Mouse (Mus musculus) ES-E14 (cell line): ENCODE results near the gene Wfikkn1.

ENCODE experiments used
- CHD2 ChIP-seq: IDR thresholded peaks from 2 replicates; pipeline ENCODE4 v1.6.1; 2014; ENCODE audit warnings: mild to moderate bottlenecking, low read depth, low read length, inconsistent platforms
- HCFC1 ChIP-seq: IDR thresholded peaks from 2 replicates; pipeline ENCODE4 v1.6.1; 2012; ENCODE audit warnings: low read length, inconsistent platforms, borderline replicate concordance; ENCODE audit not compliant: insufficient read depth
- ZC3H11A ChIP-seq: IDR thresholded peaks from 2 replicates; pipeline ENCODE4 v1.6.1; 2012; ENCODE audit warnings: low read depth, mild to moderate bottlenecking, inconsistent platforms, low read length, borderline replicate concordance

- no peak for TF ChIP-seq CHD2
- no peak for TF ChIP-seq HCFC1
- TF ChIP-seq ZC3H11A = no peak
Observed at GRCm38 (mm10) chr17:25886806-25887205, 6.1 kb upstream of the Wfikkn1 start.
